Mouse (Mus musculus): Measurements from ENCODE around the gene Slc6a16. TPM values are rescaled to one million over a fixed set of nuclear protein-coding genes. Genes with fewer than 3 reads are reported as not detected.

Slc6a16 gene
- polyA plus RNA-seq, 1 experiment from 2014 or later: 0.27 TPM

GRCm38 (mm10) chr7:45198961-45199360 lies 41.9 kb upstream of the Slc6a16 start:
- Histone ChIP-seq H3K4me2 (no peak overlapping the region), H3K27ac (replicated peaks) (no peak overlapping the region), H3K4me1 (peaks cover 23% of the 10 kb centered on the region), H3K36me3 (no peaks in the 10 kb centered on the region), H3K27me3 (replicated peaks) (peaks cover 23% of the 10 kb centered on the region), H3K9me3 (no peaks in the 10 kb centered on the region), H3K4me3 (no peak overlapping the region), H3K9ac (no peak overlapping the region)
- 72% methylated on average over 11 of the region's 11 CpGs for WGBS
- no peak for ATAC-seq (ENCODE audit: extremely low read depth, insufficient number of reproducible peaks, low FRiP score, low TSS enrichment)

- WGBS: 15% methylated on average over 9 of the region's 10 CpGs
- ATAC-seq (ENCODE audit: extremely low read depth, insufficient number of reproducible peaks, low FRiP score, low TSS enrichment): no peak
- H3K36me3 ChIP-seq: no peaks in the 10 kb centered on the region
- peaks cover 11% of the 10 kb centered on the region; the same call in 1 of the 2 replicates for H3K4me1 ChIP-seq
- no peak overlapping the region for H3K4me3 ChIP-seq
- peak overlapping the region; percentile 62 for H3K9ac ChIP-seq
- no peaks in the 10 kb centered on the region for H3K9me3 ChIP-seq
- peaks cover 17% of the 10 kb centered on the region; the same call in 1 of the 2 replicates for H3K27me3 ChIP-seq (replicated peaks)
- peak overlapping the region; percentile 66 for H3K27ac ChIP-seq (replicated peaks)
- H3K4me2 ChIP-seq: no peak overlapping the region
These were observed 38.2 kb upstream of the Slc6a16 start for GRCm38 (mm10) chr7:45202654-45203053.

GRCm38 (mm10) chr7:45204380-45205143 lies 36.3 kb upstream of the Slc6a16 start, which contains the start of gene Ccdc155:
Ccdc155 (minus strand) TSS chr7:45204892.
- H3K27me3 ChIP-seq (replicated peaks): 0 out of 2 replicates have a peak, but pooled peaks cover 8% of the 10 kb centered on the region
- WGBS: 9% methylated on average over 41 of the region's 44 CpGs
- H3K4me1 ChIP-seq: peaks cover 11% of the 10 kb centered on the region; the same call in 1 of the 2 replicates
- no peak within 1 kb of the TSS for H3K27ac ChIP-seq (replicated peaks)
- ATAC-seq (ENCODE audit: extremely low read depth, insufficient number of reproducible peaks, low FRiP score, low TSS enrichment): peak; percentile 75; the same call in 1 of the 2 replicates
- peak within 1 kb of the TSS; percentile 54 for H3K4me3 ChIP-seq
- 0 out of 2 replicates have a peak, but pooled peaks cover 3% of the 10 kb centered on the region for H3K9me3 ChIP-seq
- peak within 1 kb of the TSS; percentile 76 for H3K9ac ChIP-seq
- peak within 1 kb of the TSS; percentile 70 for H3K4me2 ChIP-seq
- H3K36me3 ChIP-seq: no peaks in the 10 kb centered on the region

GRCm38 (mm10) chr7:45208260-45208659 lies 32.6 kb upstream of the Slc6a16 start:
- Histone ChIP-seq H3K4me1 (peaks cover 17% of the 10 kb centered on the region), H3K27me3 (replicated peaks) (peaks cover 36% of the 10 kb centered on the region), H3K9me3 (0 out of 2 replicates have a peak, but pooled peaks cover 3% of the 10 kb centered on the region), H3K27ac (replicated peaks) (no peak overlapping the region), H3K9ac (no peak overlapping the region), H3K36me3 (no peaks in the 10 kb centered on the region), H3K4me3 (no peak overlapping the region), H3K4me2 (no peak overlapping the region)
- 70% methylated on average over 6 of the region's 6 CpGs for WGBS
- no peak for ATAC-seq (ENCODE audit: extremely low read depth, insufficient number of reproducible peaks, low FRiP score, low TSS enrichment)

GRCm38 (mm10) chr7:45211070-45211469 lies 29.8 kb upstream of the Slc6a16 start:
- Histone ChIP-seq H3K4me3 (0 out of 2 replicates have a peak overlapping the region, but pooled peaks have one; percentile 29), H3K36me3 (no peaks in the 10 kb centered on the region), H3K9me3 (0 out of 2 replicates have a peak, but pooled peaks cover 3% of the 10 kb centered on the region), H3K9ac (no peak overlapping the region), H3K27ac (replicated peaks) (no peak overlapping the region), H3K27me3 (replicated peaks) (peaks cover 36% of the 10 kb centered on the region), H3K4me1 (peaks cover 13% of the 10 kb centered on the region), H3K4me2 (0 out of 2 replicates have a peak overlapping the region, but pooled peaks have one; percentile 59)
- no peak for ATAC-seq (ENCODE audit: extremely low read depth, insufficient number of reproducible peaks, low FRiP score, low TSS enrichment)
- WGBS: 40% methylated on average over 10 of the region's 10 CpGs

- H3K9ac ChIP-seq: peak within 1 kb of the TSS; percentile 40; the same call in 1 of the 2 replicates
- H3K36me3 ChIP-seq: no peaks in the 10 kb centered on the region
- H3K9me3 ChIP-seq: 0 out of 2 replicates have a peak, but pooled peaks cover 3% of the 10 kb centered on the region
- H3K4me3 ChIP-seq: peak within 1 kb of the TSS; percentile 29
- H3K27ac ChIP-seq (replicated peaks): no peak within 1 kb of the TSS
- WGBS: 6% methylated on average over 17 of the region's 17 CpGs
- ATAC-seq (ENCODE audit: extremely low read depth, insufficient number of reproducible peaks, low FRiP score, low TSS enrichment): no peak
- peaks cover 15% of the 10 kb centered on the region for H3K4me1 ChIP-seq
- H3K4me2 ChIP-seq: peak within 1 kb of the TSS; percentile 59
- peaks cover 36% of the 10 kb centered on the region for H3K27me3 ChIP-seq (replicated peaks)
These were observed 29.0 kb upstream of the Slc6a16 start, which contains the start of gene Dkkl1 for GRCm38 (mm10) chr7:45211851-45212251. Dkkl1 (minus strand) TSS chr7:45212147.

- Histone ChIP-seq H3K4me1 (peaks cover 20% of the 10 kb centered on the region), H3K4me2 (no peak overlapping the region), H3K9ac (no peak overlapping the region), H3K9me3 (0 out of 2 replicates have a peak, but pooled peaks cover 3% of the 10 kb centered on the region), H3K27ac (replicated peaks) (no peak overlapping the region), H3K4me3 (no peak overlapping the region), H3K36me3 (peaks cover 4% of the 10 kb centered on the region; the same call in 1 of the 2 replicates), H3K27me3 (replicated peaks) (peaks cover 36% of the 10 kb centered on the region)
- 64% methylated on average over 7 of the region's 7 CpGs for WGBS
- ATAC-seq (ENCODE audit: extremely low read depth, insufficient number of reproducible peaks, low FRiP score, low TSS enrichment): no peak
These were observed 28.5 kb upstream of the Slc6a16 start for GRCm38 (mm10) chr7:45212356-45212755.

GRCm38 (mm10) chr7:45213708-45214107 lies 27.2 kb upstream of the Slc6a16 start:
- Histone ChIP-seq H3K27ac (replicated peaks) (0 out of 2 replicates have a peak overlapping the region, but pooled peaks have one; percentile 1), H3K4me2 (no peak overlapping the region), H3K4me3 (no peak overlapping the region), H3K9me3 (no peaks in the 10 kb centered on the region), H3K4me1 (peaks cover 32% of the 10 kb centered on the region), H3K36me3 (peaks cover 17% of the 10 kb centered on the region), H3K27me3 (replicated peaks) (peaks cover 33% of the 10 kb centered on the region), H3K9ac (no peak overlapping the region; the same call in 1 of the 2 replicates)
- no peak for ATAC-seq (ENCODE audit: extremely low read depth, insufficient number of reproducible peaks, low FRiP score, low TSS enrichment)
- 68% methylated on average over 5 of the region's 5 CpGs for WGBS

- Histone ChIP-seq H3K9ac (peak within 1 kb of the TSS; percentile 99), H3K27ac (replicated peaks) (peak within 1 kb of the TSS; percentile 96), H3K4me1 (peaks cover 45% of the 10 kb centered on the region), H3K4me2 (peak within 1 kb of the TSS; percentile 83), H3K4me3 (peak within 1 kb of the TSS; percentile 90), H3K9me3 (no peaks in the 10 kb centered on the region), H3K27me3 (replicated peaks) (peaks cover 21% of the 10 kb centered on the region), H3K36me3 (peaks cover 39% of the 10 kb centered on the region)
- ATAC-seq (ENCODE audit: extremely low read depth, insufficient number of reproducible peaks, low FRiP score, low TSS enrichment): peak; percentile 35; the same call in 1 of the 2 replicates
- 1% methylated on average over 55 of the region's 55 CpGs for WGBS
These were observed 25.0 kb upstream of the Slc6a16 start, which contains the start of gene Tead2 for GRCm38 (mm10) chr7:45215673-45216441. Tead2 (plus strand) TSS chr7:45215753.

- peak overlapping the region; percentile 83 for H3K4me2 ChIP-seq
- 1% methylated on average over 13 of the region's 13 CpGs for WGBS
- no peaks in the 10 kb centered on the region for H3K9me3 ChIP-seq
- peak overlapping the region; percentile 96 for H3K27ac ChIP-seq (replicated peaks)
- peak; percentile 67; the same call in 1 of the 2 replicates for ATAC-seq (ENCODE audit: extremely low read depth, insufficient number of reproducible peaks, low FRiP score, low TSS enrichment)
- peak overlapping the region; percentile 90 for H3K4me3 ChIP-seq
- peak overlapping the region; percentile 99 for H3K9ac ChIP-seq
- H3K36me3 ChIP-seq: peaks cover 46% of the 10 kb centered on the region
- peaks cover 14% of the 10 kb centered on the region for H3K27me3 ChIP-seq (replicated peaks)
- peaks cover 38% of the 10 kb centered on the region for H3K4me1 ChIP-seq
These were observed 24.3 kb upstream of the Slc6a16 start for GRCm38 (mm10) chr7:45216442-45217183.

Measured in heart, embryonic 13.5 days (tissue).